Mouse (Mus musculus) cerebellum, postnatal 36 days (tissue): ENCODE measurements around the gene Trim31.
"Not testable (repeated sequence)": the region's sequence is repeated elsewhere in the genome, so short reads cannot be mapped to it uniquely, and the experiment has no call there.

ENCODE experiments used
- DNase-seq, 2 experiments: peaks; one replicate each; pipeline ENCODE4 v3.0.0; 2021 to 2022; ENCODE audit warnings: mixed read lengths in 2 of 2

The Trim31 gene

GRCm38 (mm10) chr17:36897552-36898205 is at the start of gene Trim31:
Gene Trim31, plus strand, starts transcription at chr17:36898118.
- no peak for DNase-seq

GRCm38 (mm10) chr17:36848911-36849310 is 49.0 kb upstream of the Trim31 start:
- DNase-seq = no peak

GRCm38 (mm10) chr17:36849992-36850391 is 47.9 kb upstream of the Trim31 start:
- no peak for DNase-seq

- no peak for DNase-seq
Measured at GRCm38 (mm10) chr17:36851200-36851599, 46.7 kb upstream of the Trim31 start.

GRCm38 (mm10) chr17:36851627-36852026 is 46.3 kb upstream of the Trim31 start:
- DNase-seq = no peak

GRCm38 (mm10) chr17:36855484-36855883 is 42.4 kb upstream of the Trim31 start:
- no peak for DNase-seq

- DNase-seq = no peak
Measured at GRCm38 (mm10) chr17:36856236-36856635, 41.7 kb upstream of the Trim31 start.

- no peak for DNase-seq
Measured at GRCm38 (mm10) chr17:36858181-36858580, 39.7 kb upstream of the Trim31 start.

GRCm38 (mm10) chr17:36861680-36862079 is 36.2 kb upstream of the Trim31 start:
- no peak for DNase-seq

- DNase-seq = no peak
Measured at GRCm38 (mm10) chr17:36866719-36867527, 31.0 kb upstream of the Trim31 start, which contains the start of gene Trim15. Gene Trim15, minus strand, starts transcription at chr17:36867210.

GRCm38 (mm10) chr17:36868836-36869235 is 29.1 kb upstream of the Trim31 start:
- no peak for DNase-seq

- no peak for DNase-seq
Measured at GRCm38 (mm10) chr17:36869284-36869954, 28.5 kb upstream of the Trim31 start, which contains the start of gene Trim10. Gene Trim10, plus strand, starts transcription at chr17:36869574.

- DNase-seq = no peak
Measured at GRCm38 (mm10) chr17:36869955-36870810, 27.7 kb upstream of the Trim31 start.

GRCm38 (mm10) chr17:36874636-36875035 is 23.3 kb upstream of the Trim31 start:
- DNase-seq = no peak

- DNase-seq = no peak
Measured at GRCm38 (mm10) chr17:36883350-36883749, 14.6 kb upstream of the Trim31 start.

- no peak for DNase-seq
Measured at GRCm38 (mm10) chr17:36885132-36885790, 12.7 kb upstream of the Trim31 start.

GRCm38 (mm10) chr17:36890073-36890903 is 7.6 kb upstream of the Trim31 start, which contains the start of gene Trim40:
Gene Trim40, minus strand, starts transcription at chr17:36890123.
- no peak for DNase-seq

GRCm38 (mm10) chr17:36891496-36891895 is 6.4 kb upstream of the Trim31 start:
- not testable (repeated sequence) for DNase-seq

- DNase-seq = peak; percentile 15 to 25
Measured at GRCm38 (mm10) chr17:36892362-36892761, 5.6 kb upstream of the Trim31 start.

GRCm38 (mm10) chr17:36893387-36893786 is 4.5 kb upstream of the Trim31 start:
- DNase-seq = no peak

GRCm38 (mm10) chr17:36896583-36896982 is 1.3 kb upstream of the Trim31 start:
- DNase-seq = peak; percentile 21 to 44
